Mouse (Mus musculus) adrenal gland, postnatal 10 days (tissue): ENCODE measurements at regions not wholly inside any gene's neighbourhood (a gene's known extent, or its start where the extent isn't known, plus 50 kb on each side); places are given as distances from the start of the nearest gene placed in this dataset.
"Not testable (repeated sequence)": the region's sequence is repeated elsewhere in the genome, so short reads cannot be mapped to it uniquely, and the experiment has no call there.

ENCODE experiments used
- DNase-seq: peaks from one replicate; pipeline ENCODE4 v3.0.0; 2021; ENCODE audit warnings: mixed read lengths

DNA sequence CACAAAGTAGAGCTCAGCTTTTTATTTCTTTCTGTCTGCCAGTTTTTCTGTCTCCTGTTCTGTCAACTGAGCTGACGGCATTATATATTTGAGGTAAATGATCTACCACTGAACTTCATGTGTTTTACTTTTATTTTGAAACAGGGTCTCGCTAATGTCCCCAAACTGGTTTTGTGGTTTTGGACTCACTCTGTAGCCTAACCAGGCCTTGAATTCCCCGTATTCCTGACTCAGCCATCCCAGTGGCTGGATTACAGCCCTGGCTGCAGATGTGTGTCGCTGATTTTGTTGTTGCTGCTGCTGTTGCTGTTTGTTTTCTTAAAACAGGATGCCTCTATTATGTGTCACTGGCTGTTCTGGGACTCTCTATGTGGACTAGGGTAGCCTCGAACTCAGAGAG, 317.3 kb upstream of the Irx1 start:
- DNase-seq: no peak

DNA sequence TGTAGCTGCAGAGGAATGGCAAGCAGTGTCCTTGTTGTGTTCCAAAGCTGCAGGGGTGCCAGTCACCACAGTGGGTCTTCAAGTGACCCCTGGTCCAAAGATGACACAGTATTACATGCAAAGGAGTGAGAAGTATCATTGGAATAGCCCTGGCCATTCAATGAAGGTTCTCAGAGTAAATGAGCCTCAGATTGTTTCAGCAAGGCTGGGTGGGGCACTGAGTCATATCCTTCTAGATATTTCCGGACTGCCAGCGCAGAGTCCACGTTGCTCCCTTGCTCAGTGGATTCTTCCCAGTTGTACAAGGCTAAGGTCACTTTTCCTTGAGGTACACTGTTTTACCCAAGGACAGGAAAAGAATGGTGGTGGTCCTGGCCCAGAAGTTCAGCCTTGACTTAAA, 319.2 kb upstream of the Irx1 start:
- no peak for DNase-seq

DNA sequence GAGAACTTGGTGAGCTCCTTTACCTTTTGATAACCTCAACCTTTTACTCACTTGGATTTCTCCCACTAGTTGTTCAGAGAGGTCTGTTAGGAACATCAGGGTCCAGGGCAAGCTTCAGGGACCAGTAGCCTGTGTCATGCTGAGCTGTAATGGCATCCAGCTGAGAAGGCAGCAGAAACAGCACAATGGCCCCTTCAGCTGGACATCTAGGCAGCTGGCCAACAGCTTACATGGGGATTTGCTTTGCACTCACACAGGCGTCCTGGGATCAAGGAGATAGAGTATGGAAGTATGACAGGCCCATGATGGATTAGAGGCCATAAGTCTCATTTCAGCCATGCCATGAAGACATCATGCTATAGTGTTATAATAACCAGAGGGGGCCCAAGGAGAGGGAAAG, 320.2 kb upstream of the Irx1 start:
- no peak for DNase-seq

DNA sequence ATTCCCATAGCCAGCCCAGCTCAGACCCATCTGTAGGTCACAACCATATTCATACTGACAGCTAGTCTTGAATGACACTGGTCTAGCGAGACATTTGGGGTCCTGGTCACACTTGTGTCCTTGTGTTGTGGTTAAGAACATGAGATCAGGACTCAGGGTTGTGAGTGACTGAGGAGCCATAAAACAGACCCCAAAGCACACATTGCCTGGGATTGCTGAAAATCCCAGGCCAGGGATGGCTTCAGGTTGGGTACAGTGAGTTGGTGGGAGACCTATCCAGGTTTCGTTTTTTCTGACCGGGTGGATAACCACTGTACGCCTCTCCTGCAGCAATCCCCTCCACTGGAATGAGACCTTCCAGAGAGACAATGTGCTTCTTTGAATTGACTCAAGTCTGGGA, 322.8 kb upstream of the Irx1 start:
- DNase-seq: no peak

- no peak for DNase-seq
These were observed 325.0 kb upstream of the Irx1 start for GRCm38 (mm10) chr13:72288381-72289092.

- DNase-seq: no peak
These were observed 325.6 kb upstream of the Irx1 start for GRCm38 (mm10) chr13:72289093-72289501.

DNA sequence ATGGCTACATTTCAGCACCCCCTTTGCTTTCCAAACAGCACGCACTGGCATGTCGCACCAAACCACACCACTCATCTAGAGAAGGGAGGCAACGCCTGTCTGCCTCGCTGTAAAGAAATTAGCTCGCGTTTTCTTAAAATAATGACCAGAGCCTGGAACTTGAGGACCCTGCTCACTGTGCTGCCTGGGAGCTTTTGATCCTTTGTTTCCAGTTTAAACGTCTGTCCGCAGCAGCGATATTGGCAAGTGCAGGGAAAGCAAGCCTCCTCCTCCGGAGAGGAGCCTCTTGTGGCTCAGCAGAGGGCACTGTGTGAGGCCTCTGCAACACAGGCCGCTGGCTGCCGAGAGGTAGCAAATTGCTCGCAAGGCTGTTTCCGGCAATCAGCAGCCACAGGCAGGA, 328.8 kb upstream of the Irx1 start:
- peak; percentile 13 for DNase-seq

GRCm38 (mm10) chr13:72293059-72293694, 329.7 kb upstream of the Irx1 start:
- no peak for DNase-seq

GRCm38 (mm10) chr13:72298264-72298870, 330.3 kb upstream of the Irx2 start:
- no peak for DNase-seq

DNA sequence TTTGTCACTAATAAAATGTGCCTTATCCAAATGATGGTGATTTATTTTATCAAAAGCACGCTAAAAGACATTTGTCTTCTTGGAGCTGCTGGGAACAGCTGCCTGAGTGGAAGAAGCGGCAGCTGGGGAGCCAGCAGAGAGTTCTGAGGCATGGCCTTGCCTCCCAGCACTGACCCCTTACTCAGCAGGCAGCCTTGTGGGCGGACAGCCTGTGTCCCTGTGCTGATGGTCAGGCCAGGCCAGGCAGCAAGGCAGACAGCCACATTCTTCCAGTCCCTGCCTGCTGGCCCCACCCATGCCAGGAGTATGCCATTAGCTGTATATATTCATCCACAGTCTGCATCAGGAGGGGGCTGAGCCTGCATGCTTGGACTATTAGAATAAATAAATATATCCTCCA, 329.0 kb upstream of the Irx2 start:
- no peak for DNase-seq

GRCm38 (mm10) chr13:72301114-72301513, 327.5 kb upstream of the Irx2 start:
- no peak for DNase-seq

- DNase-seq: no peak
These were observed 326.8 kb upstream of the Irx2 start for GRCm38 (mm10) chr13:72301841-72302240.

GRCm38 (mm10) chr13:72302436-72303125, 326.0 kb upstream of the Irx2 start:
- DNase-seq: no peak

DNA sequence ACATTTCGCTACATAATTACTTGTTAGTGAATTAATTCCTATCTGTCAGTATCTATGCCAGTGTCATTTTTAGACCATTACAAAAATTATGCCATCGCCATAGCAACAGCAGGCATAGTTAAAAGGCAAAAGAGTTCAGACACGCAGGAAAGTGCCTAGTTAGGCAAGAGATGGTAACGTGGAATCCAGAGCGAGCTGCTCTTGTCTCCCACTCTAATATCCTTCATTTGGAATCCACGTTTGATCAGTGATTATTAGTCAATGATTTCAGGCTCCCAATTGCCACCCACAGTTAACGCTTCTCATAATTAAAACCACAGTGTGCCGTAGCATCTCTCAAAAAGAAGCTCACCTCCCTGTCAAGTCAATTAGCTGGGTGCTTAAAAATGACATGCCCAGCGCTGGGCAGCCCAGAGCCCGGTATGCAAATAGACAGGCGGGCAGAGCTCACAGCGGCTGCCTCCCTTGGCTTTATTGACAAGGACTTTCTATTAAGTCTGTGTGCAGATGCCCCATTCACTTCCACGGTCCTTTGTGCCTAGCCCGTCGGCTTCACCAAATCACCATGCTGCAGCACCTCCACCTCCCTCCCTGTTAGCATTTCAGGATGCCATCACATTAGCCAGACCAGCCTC, 325.4 kb upstream of the Irx2 start:
- DNase-seq: no peak

DNA sequence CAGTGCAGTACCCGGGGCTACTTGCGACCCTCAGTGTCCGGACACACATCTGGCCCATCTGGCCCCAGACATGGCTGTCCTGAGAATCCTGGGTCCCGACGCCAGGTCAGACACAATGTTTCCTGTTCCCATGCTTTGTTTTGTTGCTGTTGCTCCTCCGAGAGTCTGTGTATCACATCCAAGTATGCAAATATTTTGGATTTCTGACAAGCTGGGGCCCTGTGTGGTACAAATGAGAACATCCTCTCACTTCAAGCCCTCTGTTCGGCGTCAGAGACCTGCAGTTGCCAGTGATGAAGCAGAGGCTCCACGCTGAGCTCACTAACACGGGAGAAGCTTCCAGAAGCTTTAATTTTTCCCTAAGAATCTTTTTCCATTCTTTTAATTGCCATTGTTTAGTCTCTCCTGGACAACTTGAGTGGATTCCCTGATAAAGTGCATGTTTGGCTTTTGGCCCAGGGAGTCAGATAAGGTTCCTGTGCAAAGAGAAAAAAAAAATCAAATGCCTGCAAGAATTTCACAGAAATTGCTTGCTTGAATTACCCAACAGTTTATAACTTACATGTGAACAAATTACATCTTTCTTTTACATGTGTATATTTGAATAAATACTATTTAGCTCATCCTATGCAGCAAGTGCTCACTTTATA, 304.5 kb upstream of the Irx2 start:
- no peak for DNase-seq

DNA sequence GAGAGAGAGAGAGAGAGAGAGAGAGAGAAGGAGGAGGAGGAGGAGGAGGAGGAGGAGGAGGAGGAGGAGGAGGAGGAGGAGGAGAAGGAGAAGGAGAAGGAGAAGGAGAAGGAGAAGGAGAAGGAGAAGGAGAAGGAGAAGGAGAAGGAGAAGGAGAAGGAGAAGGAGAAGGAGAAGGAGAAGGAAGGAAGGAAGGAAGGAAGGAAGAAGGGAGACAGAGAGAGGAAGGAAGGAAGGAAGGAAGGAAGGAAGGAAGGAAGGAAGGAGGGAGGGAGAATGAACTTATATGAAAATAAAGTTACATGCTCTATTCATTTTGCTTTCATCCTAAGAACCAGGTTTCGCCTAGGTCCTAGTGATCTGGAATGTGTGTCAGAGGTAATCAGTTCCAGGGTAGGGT, 302.4 kb upstream of the Irx2 start:
- DNase-seq: not testable (repeated sequence)

DNA sequence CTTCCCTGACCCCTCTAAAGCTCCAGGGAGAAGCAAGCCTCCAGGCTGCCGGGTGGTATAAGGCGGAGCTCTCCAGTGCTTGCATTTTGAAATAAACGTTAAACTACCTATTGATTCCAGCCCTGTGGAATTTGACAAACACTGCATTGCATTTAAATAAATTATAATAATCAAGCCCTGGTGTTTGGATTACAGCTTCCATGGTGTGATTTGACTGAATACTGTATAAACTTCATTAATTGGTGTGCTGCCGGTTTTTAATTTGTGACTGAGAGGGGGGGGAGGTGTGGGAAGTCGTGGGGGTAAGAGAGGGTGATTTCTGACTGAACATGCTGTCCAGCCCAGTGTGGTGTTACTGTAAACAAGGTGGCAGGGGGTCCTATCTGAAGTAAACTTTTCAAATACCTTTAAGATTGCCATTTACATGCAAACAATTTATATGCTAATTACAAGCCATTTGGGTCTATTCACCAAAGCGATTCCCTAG, 282.9 kb upstream of the Irx2 start:
- no peak for DNase-seq

DNA sequence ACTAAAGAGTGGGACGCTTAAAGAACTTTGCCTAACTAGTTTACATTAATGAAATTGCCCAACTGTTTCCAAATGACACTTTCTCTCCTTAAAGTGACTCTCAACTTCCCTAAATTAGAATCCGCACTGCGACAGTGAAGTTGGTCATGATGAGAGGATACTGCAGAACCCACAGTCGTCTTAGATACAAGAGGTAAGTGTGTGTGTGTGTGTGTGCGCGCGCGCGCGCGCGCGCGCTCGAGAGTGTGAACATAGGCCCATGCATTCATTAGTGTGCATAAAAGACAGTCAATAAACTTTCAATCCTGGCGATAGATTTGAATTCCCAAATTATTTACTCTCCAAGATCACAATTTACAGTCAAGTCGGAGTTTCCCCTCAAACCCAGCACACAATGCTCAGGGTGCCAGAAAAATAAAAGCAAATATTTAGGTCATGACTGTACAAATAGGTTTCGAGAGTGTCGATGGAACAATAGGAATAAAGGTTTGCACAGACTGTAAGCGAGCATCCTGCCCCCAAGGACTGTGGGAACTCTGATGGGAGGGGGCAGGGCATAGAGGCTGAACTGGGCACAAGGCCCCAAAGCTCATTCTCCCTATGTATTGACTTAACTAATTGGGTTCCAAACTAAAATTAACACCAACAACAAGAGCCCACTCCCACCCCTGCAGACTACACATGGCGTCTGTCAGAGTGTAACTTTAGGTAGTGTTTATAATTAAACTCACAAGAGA, 282.2 kb upstream of the Irx2 start:
- no peak for DNase-seq

- no peak for DNase-seq
These were observed 281.6 kb upstream of the Irx2 start for GRCm38 (mm10) chr13:72346944-72347586.

GRCm38 (mm10) chr13:72352641-72353181, 275.9 kb upstream of the Irx2 start:
- DNase-seq: no peak
